Mouse (Mus musculus): ENCODE results near the gene Mrnip.

Mrnip gene

GRCm38 (mm10) chr11:50227736-50228135 lies 53.5 kb downstream of the Mrnip start:
- DNase-seq = no peak

GRCm38 (mm10) chr11:50228772-50229171 lies 54.5 kb downstream of the Mrnip start:
- no peak for DNase-seq

GRCm38 (mm10) chr11:50229252-50229910 lies 55.1 kb downstream of the Mrnip start:
- no peak for DNase-seq

- DNase-seq = no peak
Measured at GRCm38 (mm10) chr11:50230481-50231304, 56.4 kb downstream of the Mrnip start.

DNA sequence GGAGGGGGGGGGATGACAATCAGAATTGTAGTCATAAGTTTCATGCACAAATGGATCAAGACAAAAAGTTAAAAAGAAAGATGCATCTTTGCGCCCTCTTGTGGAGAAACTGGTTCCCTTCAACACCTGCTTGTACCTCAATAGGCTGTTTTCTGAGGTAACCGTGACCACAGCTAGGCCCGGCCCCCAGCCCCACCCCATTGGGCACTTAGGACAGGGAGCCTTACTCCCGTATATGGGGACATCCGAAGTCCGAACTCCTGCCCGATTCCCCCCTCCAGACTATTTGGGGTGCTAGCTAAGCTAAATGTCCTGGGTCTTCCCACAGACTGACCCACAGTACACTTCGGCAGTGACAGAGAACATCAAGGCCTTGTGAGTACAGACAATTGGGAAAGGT lies 57.2 kb downstream of the Mrnip start:
- no peak for DNase-seq

- no peak for DNase-seq
Measured at GRCm38 (mm10) chr11:50233022-50233421, 58.8 kb downstream of the Mrnip start.

- no peak for DNase-seq
Measured at GRCm38 (mm10) chr11:50233993-50234392, 59.7 kb downstream of the Mrnip start.

DNA sequence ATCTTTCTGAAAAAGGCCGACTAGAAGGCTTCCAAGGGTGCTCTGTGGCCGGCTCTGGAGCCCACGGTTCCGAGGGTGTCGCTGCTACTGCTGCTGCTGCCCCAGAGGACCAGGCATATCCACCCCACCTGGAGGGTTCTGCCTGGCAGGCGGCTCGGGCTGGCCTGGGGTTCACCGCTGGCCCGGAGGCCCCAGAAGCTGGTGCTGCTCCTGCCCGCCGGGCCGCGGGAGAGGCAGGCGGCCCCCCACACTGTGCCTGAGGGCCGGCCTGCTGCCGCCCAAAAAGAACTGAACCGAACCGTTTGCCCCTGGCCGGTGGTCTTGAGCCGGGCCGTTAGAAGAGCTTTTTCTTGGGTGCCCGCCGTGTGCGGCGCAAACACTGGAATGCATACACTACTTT lies 60.4 kb downstream of the Mrnip start:
- DNase-seq = no peak

GRCm38 (mm10) chr11:50236540-50236936 lies 62.3 kb downstream of the Mrnip start:
- peak; percentile 80 for DNase-seq

DNA sequence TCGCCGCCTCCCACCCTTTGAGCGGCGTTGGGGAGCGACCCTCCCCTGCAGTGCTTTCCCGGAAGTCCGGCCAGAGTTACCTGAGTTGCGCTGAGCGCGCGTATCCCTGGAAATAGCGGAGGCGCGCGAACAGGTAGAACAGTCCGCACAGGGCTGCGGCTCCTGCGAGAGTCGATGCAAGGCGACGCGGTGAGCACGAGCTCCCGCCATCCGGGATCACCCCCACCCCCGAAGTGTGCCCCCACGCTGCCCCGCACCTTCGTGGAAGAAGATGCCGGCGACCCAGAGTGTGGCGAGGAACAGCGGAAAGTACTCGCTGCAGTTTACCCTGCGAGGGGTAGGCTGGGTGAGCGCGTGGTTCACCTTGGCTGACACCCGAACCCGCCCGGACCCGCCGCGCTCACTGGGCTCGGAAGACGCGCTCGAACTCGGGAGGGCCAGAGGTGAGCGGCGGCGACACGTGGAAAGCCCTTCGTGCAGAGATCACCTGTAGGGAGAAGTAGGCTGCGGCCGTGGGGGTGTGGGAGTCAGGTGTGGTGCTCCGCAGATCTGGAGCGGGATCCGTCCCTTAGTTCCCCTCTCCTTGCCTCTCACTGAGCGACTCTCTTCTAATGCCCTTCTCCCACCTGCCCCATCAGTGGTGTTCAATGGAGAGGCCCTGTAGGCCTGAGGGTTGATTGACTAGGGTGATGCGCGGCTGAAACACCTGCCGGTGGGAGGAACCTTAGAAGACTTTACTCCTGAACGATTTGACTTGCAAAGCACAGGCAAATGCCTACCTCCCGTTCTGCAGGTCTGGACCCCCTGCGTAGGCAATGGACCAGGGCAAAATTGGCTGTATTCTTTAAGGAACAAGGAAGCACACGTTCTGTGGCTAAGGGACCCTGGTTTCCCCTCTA lies 62.9 kb downstream of the Mrnip start:
- no peak for DNase-seq

GRCm38 (mm10) chr11:50238324-50238723 lies 64.1 kb downstream of the Mrnip start, which contains the start of gene Ltc4s:
TSS of gene Ltc4s (minus strand) at chr11:50238616.
- DNase-seq = no peak

DNA sequence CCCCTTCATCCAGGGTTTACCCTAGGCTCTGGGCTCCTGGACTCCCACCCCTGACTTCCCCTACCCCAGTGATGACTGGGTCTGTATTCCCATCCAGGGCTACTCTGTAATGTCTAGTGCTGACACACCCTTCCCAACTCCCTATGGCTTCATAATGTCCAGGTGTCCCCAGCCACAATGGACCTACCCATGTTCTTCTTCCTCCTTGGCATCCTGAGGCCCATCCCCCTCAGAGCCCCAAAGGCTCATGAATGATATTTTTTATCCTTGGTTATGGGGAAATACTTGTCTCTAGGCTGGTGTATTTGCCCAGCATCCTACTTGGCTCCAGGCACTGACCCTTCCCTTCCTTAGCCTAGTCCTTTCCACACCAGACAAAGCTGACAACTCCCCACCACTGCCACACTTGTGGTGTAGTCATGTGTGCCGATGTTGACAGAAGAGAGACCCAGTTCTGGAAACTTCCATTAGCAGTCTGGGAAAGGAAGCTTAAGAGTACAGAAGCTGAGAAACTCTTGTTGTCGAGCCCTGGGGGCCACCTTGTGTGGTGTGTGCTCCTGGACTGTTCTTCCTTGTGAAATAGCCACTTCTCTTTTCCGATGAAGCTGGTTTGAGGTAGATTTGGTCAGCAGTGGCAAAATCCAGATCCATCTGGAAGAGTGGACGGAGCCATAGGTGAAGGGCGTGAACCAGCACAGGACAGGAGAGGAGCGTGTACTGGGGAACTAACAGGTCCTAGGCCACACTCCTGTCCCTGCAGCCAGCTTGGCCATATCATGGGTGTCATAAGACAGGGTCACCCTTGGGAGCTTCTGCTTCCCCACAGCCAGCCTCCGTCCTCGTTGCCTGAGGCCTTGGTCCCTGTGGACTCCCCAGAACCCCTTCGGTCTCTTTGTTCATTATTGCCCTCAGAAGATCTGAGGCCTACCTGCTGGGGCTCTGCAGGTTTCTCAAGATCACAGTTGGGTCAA lies 64.9 kb downstream of the Mrnip start:
- DNase-seq = no peak

DNA sequence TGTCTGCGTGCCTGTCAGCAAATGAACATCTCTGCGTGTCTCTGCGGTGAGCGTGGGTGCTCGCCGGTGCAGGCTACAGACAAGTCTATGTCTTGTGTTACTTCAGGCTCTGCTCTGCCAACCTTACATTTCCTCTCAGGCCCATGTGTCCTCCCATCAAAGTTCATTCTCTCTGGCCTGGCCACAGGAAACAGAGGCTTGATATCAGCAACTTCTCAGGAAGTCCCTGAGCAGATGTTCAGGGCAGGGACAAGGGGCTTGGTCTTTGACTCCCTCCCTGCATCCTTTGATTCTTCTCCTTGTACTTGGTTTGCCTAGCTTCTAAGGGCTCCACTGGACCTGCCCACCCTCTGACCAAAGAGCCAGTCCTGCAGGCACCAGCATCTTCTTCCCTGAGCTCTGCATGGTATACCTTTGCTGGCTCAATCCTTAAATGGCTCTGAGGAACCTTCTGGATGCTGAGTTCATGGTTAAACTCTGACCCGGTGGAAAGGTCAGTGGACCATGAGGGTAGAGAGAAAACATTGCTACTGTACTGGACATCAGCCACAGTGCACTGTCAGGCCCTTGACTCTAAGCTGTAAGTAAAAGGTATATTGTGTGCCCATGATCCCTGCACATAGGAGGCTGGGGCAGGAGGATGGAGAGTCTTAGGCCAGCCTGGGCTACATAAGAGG lies 66.1 kb downstream of the Mrnip start:
- DNase-seq = no peak

DNA sequence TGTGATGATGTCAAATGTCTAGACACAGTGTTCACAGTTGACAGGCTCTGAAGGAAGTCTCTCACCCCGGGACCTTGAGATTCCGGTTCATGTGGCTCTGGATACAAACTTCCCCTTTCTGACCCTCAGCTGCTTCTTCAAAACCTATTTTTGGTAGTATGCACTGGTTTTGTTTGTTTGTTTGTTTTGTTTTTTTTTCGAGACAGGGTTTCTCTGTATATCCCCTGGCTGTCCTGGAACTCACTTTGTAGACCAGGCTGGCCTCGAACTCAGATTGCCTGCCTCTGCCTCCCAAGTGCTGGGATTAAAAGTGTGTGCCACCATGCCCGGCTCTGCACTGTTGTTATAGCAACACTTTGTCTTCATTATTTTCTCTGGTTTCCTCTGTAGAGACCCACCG lies 69.7 kb downstream of the Mrnip start:
- no peak for DNase-seq

DNA sequence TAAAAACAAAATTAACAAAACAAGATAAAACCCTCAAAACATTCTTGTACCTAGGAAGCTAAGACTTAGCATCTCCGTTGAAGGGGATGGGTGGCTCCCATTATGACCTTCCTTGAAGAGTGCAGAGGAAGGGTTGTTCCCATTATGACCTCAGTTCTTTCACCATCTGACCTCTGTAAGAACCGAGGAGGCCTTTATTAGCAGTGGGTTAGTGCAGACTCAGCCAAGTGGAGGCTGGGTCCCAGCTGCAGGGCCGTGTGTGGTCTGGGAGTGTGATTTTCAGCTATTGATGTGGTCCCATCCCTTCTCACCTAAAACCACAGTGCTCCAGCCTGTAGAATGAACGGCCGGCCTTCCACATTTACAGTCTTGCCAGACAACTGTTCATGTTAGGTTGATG lies 71.0 kb downstream of the Mrnip start:
- DNase-seq = no peak

- no peak for DNase-seq
Measured at GRCm38 (mm10) chr11:50248473-50249171, 74.4 kb downstream of the Mrnip start.
